Mouse (Mus musculus) heart, postnatal 0 days (tissue): ENCODE results near the gene Rras.

ENCODE experiments used
- CTCF ChIP-seq: IDR thresholded peaks from 2 replicates; pipeline ENCODE4 v1.5.1; 2016; ENCODE audit warnings: antibody characterized with exemption, control low read depth, low read depth
- EP300 ChIP-seq: IDR thresholded peaks from 2 replicates; pipeline ENCODE4 v1.6.1; 2016; ENCODE audit warnings: antibody characterized with exemption, low read depth

DNA sequence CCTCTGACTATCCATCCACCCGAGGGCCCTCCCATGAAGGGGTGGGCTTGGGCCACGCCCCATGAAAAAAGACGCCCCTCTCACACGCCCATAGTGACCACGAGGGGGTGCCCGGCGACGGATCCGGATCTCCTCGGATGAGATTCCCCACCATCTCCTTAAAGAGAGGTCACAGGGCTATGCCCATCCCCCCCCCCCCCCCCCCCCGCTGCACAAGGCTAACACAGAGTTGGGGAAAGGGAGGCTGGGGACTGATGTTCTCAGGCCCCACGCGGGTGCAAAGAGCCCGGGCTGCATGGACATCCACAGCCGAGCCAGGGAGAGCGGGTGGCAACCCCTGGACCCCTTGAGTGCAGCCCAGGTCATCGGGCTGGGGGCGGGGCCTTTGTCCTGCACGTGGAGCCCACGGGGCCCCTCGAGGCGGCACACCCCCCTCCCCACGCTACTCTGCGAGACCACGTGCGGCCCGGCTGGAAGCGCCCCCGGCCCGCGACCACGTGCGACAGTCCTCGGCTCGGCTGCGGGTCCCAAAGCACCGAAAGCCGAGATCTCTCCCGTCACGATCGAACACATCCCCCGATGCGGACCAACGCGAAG lies 32.1 kb upstream of the Rras start:
- TF ChIP-seq CTCF (peak; percentile 37), EP300 (no peak; the same call in 1 of the 2 replicates)
